Mouse (Mus musculus) olfactory bulb, adult 2 months (tissue): ENCODE results near the gene Ttc33. TPM values are rescaled to one million over a fixed set of nuclear protein-coding genes. Genes with fewer than 3 reads are reported as not detected.

Source experiments
- H3K27ac ChIP-seq: fragments of 200-500 bp; 2 replicates; pipeline ENCODE4 v1.5.1; 2012; ENCODE audit warnings: low read depth, low read length; ENCODE audit not compliant: insufficient read depth
- H3K4me1 ChIP-seq: fragments of 200-500 bp; 2 replicates; pipeline ENCODE4 v1.6.1; 2012; ENCODE audit warnings: low read length; ENCODE audit not compliant: control insufficient read depth, insufficient read depth
- H3K4me3 ChIP-seq: fragments of 200-500 bp; 2 replicates; pipeline ENCODE4 v1.5.1; 2012; ENCODE audit warnings: mild to moderate bottlenecking, low read depth, low read length, moderate library complexity; ENCODE audit not compliant: insufficient read depth
- CTCF ChIP-seq: fragments of 200-500 bp; IDR thresholded peaks from 2 replicates; pipeline ENCODE4 v1.5.1; 2012; ENCODE audit warnings: low read depth, mild to moderate bottlenecking, low read length, moderate library complexity; ENCODE audit not compliant: insufficient read depth
- POLR2A ChIP-seq: fragments of 200-500 bp; IDR thresholded peaks from 2 replicates; pipeline ENCODE4 v1.6.1; 2012; ENCODE audit warnings: mild to moderate bottlenecking, low read depth, low read length, moderate library complexity; ENCODE audit not compliant: insufficient read depth
- WGBS: fragments of 180-500 bp; shearing (Covaris S2); methylation state at CpG from one replicate; pipeline ENCODE4 v1.1.7; 2018; 5-methylcytosine and 5-hydroxymethylcytosine counted together
- polyA plus RNA-seq: library from polyadenylated mRNA; stranded (reverse); fragments of >200 nt; gene quantifications from 2 replicates; pipeline ENCODE4 v1.2.4, GENCODE M21; 2012; ENCODE audit warnings: low replicate concordance; ENCODE audit not compliant: missing spikeins, insufficient read depth, insufficient read length

Ttc33 gene
- polyA plus RNA-seq, 1 experiment, result not detected

- Histone ChIP-seq H3K4me3 (peak overlapping the region; percentile 47), H3K27ac (no peak overlapping the region), H3K4me1 (peaks cover 26% of the 10 kb centered on the region)
- WGBS, result 8% methylated on average over 40 of the region's 40 CpGs
- TF ChIP-seq POLR2A (no peak), CTCF (no peak)
Measured at GRCm38 (mm10) chr15:5243036-5243958, 58.0 kb downstream of the Ttc33 start.

DNA sequence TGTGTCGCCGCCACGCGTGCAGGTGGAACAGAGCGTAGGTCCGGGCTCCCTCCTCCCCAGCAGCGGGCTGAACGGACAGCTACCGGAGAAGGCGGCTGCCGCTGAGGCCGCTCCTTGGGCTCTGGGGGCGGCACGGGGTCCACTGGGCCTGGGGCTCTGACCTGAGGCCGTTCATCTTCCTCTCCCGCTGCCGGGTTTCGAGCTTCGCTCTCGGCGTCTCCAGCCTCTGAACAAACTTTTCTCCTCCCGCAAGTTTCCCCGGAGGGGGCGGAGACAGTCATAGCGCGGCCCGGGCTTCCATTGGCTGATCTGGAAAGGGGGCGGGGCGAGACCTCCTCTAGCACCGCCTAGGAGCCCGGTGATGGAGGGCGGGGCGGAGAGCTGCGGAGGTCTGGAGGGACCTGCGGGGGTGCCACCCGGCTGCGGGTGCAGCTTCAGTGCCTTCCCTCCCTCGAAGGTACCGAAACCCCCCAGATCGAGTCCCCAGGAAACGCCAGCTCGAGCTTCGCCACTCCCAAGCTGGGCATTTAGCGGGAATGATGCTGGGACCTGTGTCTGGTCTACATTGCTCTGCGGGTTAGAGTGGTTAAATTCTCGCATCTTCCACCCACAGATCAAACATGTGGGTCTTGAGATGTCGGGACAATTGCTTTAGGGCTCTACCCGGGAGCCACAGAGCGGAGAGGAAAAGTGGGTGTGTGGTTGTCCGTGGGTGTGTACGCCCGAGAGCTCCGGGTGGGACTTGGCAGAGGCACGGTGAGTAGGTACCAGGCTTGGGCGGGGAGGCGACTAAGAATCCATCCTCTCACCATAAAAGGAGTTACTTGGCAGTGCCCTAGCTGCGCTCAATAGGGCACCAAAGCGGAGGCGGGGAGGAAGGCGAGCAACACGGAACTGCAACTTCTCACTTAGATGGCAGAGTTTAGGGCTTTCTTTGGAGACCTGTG is 58.9 kb downstream of the Ttc33 start, which contains the start of gene Ptger4:
TSS of gene Ptger4 (minus strand) at position 229 of the 947 bp plus-strand sequence.
- Histone ChIP-seq H3K27ac (no peak within 1 kb of the TSS), H3K4me3 (peak within 1 kb of the TSS; percentile 47), H3K4me1 (peaks cover 26% of the 10 kb centered on the region)
- no peak for TF ChIP-seq CTCF
- no peak for TF ChIP-seq POLR2A
- WGBS, result under 1% methylated on average over 61 of the region's 61 CpGs

DNA sequence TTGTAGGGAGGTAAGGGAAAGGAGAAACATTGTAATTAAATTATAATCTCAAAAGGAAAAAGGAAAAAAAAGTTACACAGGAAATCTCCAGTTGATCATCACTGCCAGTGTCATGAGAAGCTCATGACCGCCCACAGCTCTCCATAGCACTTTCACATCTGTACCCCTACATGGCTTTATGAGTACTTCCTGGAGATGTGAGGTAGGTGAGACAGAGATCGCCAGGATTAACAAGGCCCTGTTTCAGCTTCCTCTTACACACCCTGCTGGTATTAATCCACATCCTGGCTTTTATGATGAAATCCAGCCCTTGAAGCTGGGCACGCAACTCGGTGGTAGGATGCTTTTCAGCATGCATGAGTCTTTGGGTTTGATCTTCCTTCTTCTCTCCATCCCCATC is 64.9 kb downstream of the Ttc33 start:
- Histone ChIP-seq H3K27ac (no peak overlapping the region), H3K4me3 (no peak overlapping the region), H3K4me1 (no peaks in the 10 kb centered on the region)
- no peak for TF ChIP-seq POLR2A
- TF ChIP-seq CTCF, result no peak
- 88% methylated on average over 4 of the region's 4 CpGs for WGBS

GRCm38 (mm10) chr15:5260183-5260582 is 74.9 kb downstream of the Ttc33 start:
- H3K4me3 ChIP-seq, result no peak overlapping the region
- no peaks in the 10 kb centered on the region for H3K4me1 ChIP-seq
- TF ChIP-seq CTCF (no peak), POLR2A (no peak)
- no peak overlapping the region for H3K27ac ChIP-seq
- WGBS, result 58% methylated on average over 5 of the region's 5 CpGs

DNA sequence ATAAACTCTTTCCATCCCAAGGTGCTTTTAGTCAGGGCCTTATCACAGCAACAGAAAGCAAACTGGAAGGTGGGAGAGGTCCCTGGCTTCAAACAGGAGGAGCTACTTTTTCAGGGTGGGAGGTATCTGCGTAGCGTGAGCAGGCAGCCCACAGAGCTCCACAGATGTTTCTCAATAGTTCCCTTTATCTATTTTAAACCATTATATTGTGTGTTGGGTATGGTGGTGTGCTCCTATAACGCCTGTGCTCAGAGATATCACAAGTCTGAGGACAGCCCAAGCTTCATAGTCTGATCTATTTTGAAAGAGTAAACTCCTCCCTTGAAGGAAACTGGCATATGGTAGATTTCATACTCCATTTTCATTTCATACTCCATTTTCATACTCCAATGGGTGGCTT is 75.7 kb downstream of the Ttc33 start:
- Histone ChIP-seq H3K4me3 (no peak overlapping the region), H3K27ac (no peak overlapping the region), H3K4me1 (no peaks in the 10 kb centered on the region)
- TF ChIP-seq POLR2A, result no peak
- no peak for TF ChIP-seq CTCF
- 79% methylated on average over 3 of the region's 3 CpGs for WGBS

DNA sequence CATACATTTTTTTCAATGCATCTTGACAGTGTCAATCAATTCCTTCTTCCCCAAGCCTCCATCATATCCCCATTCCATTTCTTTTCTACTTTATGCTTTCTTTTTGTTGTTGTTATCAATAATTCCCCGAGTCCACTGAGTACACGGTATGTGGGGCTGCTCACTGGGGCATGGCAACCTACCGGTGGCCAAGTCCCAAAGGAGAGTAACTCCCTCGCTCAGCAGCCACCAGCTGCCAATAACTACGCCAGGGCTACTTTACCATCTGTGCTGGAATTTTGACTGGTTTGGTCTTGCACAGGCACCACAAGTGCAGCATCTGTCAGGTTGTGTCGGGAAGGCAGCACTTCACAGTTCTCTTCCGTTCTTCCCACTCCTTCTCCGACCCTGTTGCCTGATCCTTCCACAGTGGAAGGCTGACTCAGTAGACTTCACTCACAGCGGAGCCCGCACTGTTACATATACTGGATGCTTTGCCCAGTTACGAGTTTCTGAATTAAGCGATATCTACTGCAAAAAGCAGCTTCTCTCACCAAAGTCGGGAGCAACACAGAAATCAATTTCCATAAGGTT is 76.9 kb downstream of the Ttc33 start:
- WGBS, result 90% methylated on average over 13 of the region's 13 CpGs
- H3K4me1 ChIP-seq, result no peaks in the 10 kb centered on the region
- TF ChIP-seq POLR2A, result no peak
- no peak for TF ChIP-seq CTCF

DNA sequence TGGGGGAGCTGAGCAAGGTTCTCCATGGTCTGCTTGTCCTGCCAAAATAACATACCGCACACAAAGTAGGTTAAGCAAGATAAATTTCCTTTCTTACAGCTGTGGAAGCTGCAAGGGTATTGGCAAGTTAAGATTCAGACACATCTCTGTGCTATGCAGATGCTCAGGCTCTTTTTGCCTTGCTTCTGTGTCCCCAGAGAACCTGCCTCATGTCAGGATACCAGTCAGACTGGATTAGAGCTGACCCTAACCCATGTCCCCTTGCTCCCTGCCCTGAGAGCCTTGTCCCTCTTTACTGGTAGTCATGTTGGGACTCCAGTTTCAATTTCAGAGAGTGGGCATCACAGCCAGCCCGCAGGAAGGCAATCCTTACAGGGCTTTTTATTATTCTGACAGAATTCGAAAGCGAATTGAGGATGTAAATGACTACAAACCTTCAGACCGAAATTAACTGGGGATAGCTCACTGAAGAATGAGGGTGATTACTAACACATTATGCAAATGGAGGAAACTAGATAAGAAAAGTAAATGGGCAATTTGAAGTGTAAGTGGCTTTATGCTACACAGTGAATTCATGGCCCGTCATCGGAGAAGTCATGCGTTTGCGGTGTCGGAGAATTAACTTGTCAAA is 77.7 kb downstream of the Ttc33 start:
- H3K4me3 ChIP-seq, result no peak overlapping the region
- no peaks in the 10 kb centered on the region for H3K4me1 ChIP-seq
- no peak for TF ChIP-seq CTCF
- no peak for TF ChIP-seq POLR2A
- H3K27ac ChIP-seq, result no peak overlapping the region
- 66% methylated on average over 10 of the region's 10 CpGs for WGBS

More for the DNA sequence above, 76.9 kb downstream of the Ttc33 start:
- no peak overlapping the region for H3K27ac ChIP-seq
- no peak overlapping the region for H3K4me3 ChIP-seq

- no peak overlapping the region for H3K27ac ChIP-seq
- no peak overlapping the region for H3K4me3 ChIP-seq
- TF ChIP-seq POLR2A (no peak), CTCF (no peak)
- 39% methylated on average over 3 of the region's 3 CpGs for WGBS
- H3K4me1 ChIP-seq, result no peaks in the 10 kb centered on the region
Measured at GRCm38 (mm10) chr15:5266095-5266494, 80.8 kb downstream of the Ttc33 start.

Other genes with a start within 250 kb of the Ttc33 start
- not detected in 2 replicates for gene C7, start 121.8 kb upstream of the Ttc33 start, polyA plus RNA-seq
- not detected in 2 replicates for gene Card6, start 77.0 kb upstream of the Ttc33 start, polyA plus RNA-seq
- gene Rpl37, start 68.9 kb upstream of the Ttc33 start, polyA plus RNA-seq, result not detected in 2 replicates
- not detected in 2 replicates for gene Prkaa1, start 41.7 kb upstream of the Ttc33 start, polyA plus RNA-seq
- gene Ptger4, start 58.7 kb downstream of the Ttc33 start, polyA plus RNA-seq, result not detected in 2 replicates